Mouse (Mus musculus) heart, embryonic 12.5 days (tissue): ENCODE results near the gene Stxbp5. TPM values are rescaled to one million over a fixed set of nuclear protein-coding genes. Genes with fewer than 3 reads are reported as not detected.
"Not testable (repeated sequence)": the region's sequence is repeated elsewhere in the genome, so short reads cannot be mapped to it uniquely, and the experiment has no call there.

Experiments
- ATAC-seq: fragments of 200-750 bp; cut with Nextera tagmentation; 2 replicates; pipeline ENCODE4 v1.8.0; 2017; ENCODE audit warnings: moderate TSS enrichment, moderate library complexity; ENCODE audit not compliant: insufficient number of reproducible peaks, low FRiP score
- H3K27ac ChIP-seq: fragments of 300-500 bp; sonication (generic); 2 replicates; pipeline ENCODE4 v1.5.1; 2016; ENCODE audit warnings: mild to moderate bottlenecking, moderate library complexity; ENCODE audit not compliant: poor library complexity, severe bottlenecking
- H3K27me3 ChIP-seq: fragments of 300-500 bp; sonication (generic); replicated peaks from 2 replicates; pipeline ENCODE4 v1.6.1; 2016; ENCODE audit warnings: mild to moderate bottlenecking, moderate library complexity
- H3K36me3 ChIP-seq: fragments of 300-500 bp; sonication (generic); 2 replicates; pipeline ENCODE4 v1.6.1; 2016; ENCODE audit warnings: mild to moderate bottlenecking, moderate library complexity
- H3K4me1 ChIP-seq: fragments of 300-500 bp; sonication (generic); replicated peaks from 2 replicates; pipeline ENCODE4 v1.6.1; 2016; ENCODE audit warnings: mild to moderate bottlenecking
- H3K4me2 ChIP-seq: fragments of 300-500 bp; sonication (generic); 2 replicates; pipeline ENCODE4 v1.6.1; 2016; ENCODE audit warnings: mild to moderate bottlenecking, moderate library complexity
- H3K4me3 ChIP-seq: fragments of 300-500 bp; sonication (generic); 2 replicates; pipeline ENCODE4 v1.5.1; 2016; ENCODE audit warnings: mild to moderate bottlenecking
- H3K9ac ChIP-seq: fragments of 300-500 bp; sonication (generic); 2 replicates; pipeline ENCODE4 v1.6.1; 2016; ENCODE audit warnings: mild to moderate bottlenecking, moderate library complexity
- H3K9me3 ChIP-seq: fragments of 300-500 bp; sonication (generic); replicated peaks from 2 replicates; pipeline ENCODE4 v1.6.1; 2016; ENCODE audit warnings: mild to moderate bottlenecking, moderate library complexity
- WGBS: fragments of 180-500 bp; shearing (Covaris S2); methylation state at CpG from one replicate; pipeline ENCODE4 v1.1.7; 2016; 5-methylcytosine and 5-hydroxymethylcytosine counted together
- polyA plus RNA-seq: library from polyadenylated mRNA; unstranded; fragments of >200 nt; fragmentation: Nextera tagmentation; extraction: Ambion mirVana; gene quantifications from 2 replicates; pipeline ENCODE4 v1.2.1, GENCODE M21; 2016

Gene Stxbp5
- polyA plus RNA-seq, 1 experiment from 2014 or later: 5.2 TPM

DNA sequence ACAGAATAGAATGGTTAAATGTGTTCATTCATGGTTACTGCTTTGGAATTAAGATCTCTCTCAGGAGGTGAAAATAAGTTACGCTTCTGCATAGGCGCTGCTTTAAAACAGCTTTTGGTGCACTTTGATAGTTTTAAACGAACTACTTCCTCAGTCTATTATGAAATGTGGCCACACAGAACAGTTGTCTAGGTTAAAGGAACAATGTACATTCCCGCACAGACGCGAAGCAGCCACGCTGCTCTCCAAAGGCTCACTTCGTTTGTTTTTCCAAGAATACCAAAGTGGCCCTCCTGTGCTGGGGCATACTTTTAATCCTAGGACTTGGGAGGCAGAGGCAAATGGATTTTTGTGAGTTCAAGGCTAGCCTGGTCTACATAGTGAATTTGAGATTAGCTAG lies 11.2 kb downstream of the Stxbp5 start:
- peaks cover 14% of the 10 kb centered on the region for H3K36me3 ChIP-seq
- H3K4me2 ChIP-seq: no peak overlapping the region
- H3K9me3 ChIP-seq: no peaks in the 10 kb centered on the region; the same call in 1 of the 2 replicates
- H3K9ac ChIP-seq: no peak overlapping the region
- no peak for ATAC-seq
- H3K4me3 ChIP-seq: no peak overlapping the region
- no peak overlapping the region for H3K27ac ChIP-seq
- 73% methylated on average over 8 of the region's 8 CpGs for WGBS
- no peaks in the 10 kb centered on the region for H3K27me3 ChIP-seq
- H3K4me1 ChIP-seq: peaks cover 9% of the 10 kb centered on the region; the same call in 1 of the 2 replicates

DNA sequence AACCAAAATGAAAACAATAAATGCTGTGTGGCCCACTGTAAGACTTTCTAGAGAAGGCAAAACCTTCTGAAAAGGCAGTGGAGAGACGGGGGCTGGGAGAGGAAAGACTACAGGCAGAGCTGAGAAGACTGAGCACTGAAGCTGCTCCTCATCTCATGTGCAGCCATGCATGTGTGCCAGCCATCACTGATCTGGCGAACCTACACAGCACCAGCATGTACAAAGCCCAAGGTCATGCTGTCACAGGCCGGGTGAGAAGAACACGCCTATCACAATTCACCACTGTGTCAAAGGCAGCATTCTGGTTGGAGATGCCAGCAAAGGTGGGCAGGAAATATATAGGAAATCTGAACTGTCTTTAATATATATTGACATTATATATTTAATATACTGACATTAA lies 12.2 kb downstream of the Stxbp5 start:
- 80% methylated on average over 4 of the region's 4 CpGs for WGBS

DNA sequence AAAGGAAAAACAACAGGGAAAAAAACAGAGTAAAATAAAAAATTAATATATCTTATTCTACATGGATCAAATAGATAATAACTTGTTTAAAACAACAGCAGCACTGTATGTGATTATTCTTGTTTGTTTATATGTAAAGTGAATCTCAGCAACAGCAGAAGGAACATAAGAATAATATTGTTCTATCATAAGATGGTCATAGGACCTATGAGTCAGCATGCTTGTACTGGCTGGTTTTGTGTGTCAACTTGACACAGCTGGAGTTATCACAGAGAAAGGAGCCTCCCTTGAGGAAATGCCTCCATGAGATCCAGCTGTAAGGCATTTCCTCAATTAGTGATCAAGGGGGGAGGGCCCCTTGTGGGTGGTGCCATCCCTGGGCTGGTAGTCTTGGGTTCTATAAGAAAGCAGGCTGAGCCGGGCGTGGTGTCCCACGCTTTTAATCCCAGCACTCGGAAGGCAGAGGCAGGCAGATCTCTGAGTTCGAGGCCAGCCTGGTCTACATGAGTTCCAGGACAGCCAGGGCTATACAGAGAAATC lies 19.0 kb downstream of the Stxbp5 start:
- not testable (repeated sequence) for H3K36me3 ChIP-seq, H3K27ac ChIP-seq, H3K4me1 ChIP-seq, H3K4me3 ChIP-seq, H3K27me3 ChIP-seq, H3K4me2 ChIP-seq, ATAC-seq, H3K9ac ChIP-seq, H3K9me3 ChIP-seq
- 86% methylated on average over 5 of the region's 5 CpGs for WGBS

More for the DNA sequence above, 12.2 kb downstream of the Stxbp5 start:
- ATAC-seq: no peak
- H3K4me2 ChIP-seq: no peak overlapping the region
- no peak overlapping the region for H3K9ac ChIP-seq
- no peak overlapping the region for H3K27ac ChIP-seq
- H3K27me3 ChIP-seq: no peaks in the 10 kb centered on the region
- peaks cover 9% of the 10 kb centered on the region; the same call in 1 of the 2 replicates for H3K4me1 ChIP-seq
- H3K36me3 ChIP-seq: peaks cover 13% of the 10 kb centered on the region
- H3K9me3 ChIP-seq: no peaks in the 10 kb centered on the region; the same call in 1 of the 2 replicates
- no peak overlapping the region for H3K4me3 ChIP-seq

DNA sequence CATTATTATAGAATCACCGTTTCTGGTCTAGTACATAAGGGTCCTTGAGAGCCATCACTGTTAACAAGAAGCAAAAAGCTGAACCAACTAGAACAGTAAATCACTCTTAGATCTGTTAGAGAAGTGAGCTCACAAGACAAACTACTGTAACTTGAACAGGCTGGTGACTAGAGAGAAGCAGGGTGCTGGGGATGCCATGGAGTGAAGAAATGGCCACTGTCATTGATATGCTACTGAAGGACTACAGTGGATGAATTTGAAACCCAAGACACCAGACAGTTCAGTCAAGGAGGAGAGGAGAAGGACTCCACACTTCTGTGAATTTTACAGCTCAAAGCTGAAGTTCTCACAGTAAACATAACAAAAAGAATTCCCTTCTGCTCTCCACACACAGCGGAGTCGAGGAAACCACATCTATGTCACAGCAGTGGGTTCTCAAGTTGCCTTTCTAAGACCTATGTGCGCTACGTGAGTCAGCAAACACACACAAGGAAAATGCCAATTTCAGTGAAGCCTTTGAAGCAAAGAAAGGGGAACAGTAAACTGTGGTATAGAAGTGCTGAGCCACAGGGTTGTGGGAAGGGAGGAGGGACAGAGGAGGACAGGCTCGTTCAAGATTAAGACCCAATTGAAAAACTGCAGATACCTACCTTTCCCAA lies 20.7 kb downstream of the Stxbp5 start:
- no peaks in the 10 kb centered on the region for H3K27me3 ChIP-seq
- no peak overlapping the region for H3K4me3 ChIP-seq
- 85% methylated on average over 6 of the region's 6 CpGs for WGBS
- 0 out of 2 replicates have a peak, but pooled peaks cover 3% of the 10 kb centered on the region for H3K36me3 ChIP-seq
- ATAC-seq: no peak
- H3K4me2 ChIP-seq: no peak overlapping the region
- H3K4me1 ChIP-seq: peaks cover 4% of the 10 kb centered on the region; the same call in 1 of the 2 replicates
- no peak overlapping the region for H3K27ac ChIP-seq
- no peaks in the 10 kb centered on the region for H3K9me3 ChIP-seq
- H3K9ac ChIP-seq: no peak overlapping the region

DNA sequence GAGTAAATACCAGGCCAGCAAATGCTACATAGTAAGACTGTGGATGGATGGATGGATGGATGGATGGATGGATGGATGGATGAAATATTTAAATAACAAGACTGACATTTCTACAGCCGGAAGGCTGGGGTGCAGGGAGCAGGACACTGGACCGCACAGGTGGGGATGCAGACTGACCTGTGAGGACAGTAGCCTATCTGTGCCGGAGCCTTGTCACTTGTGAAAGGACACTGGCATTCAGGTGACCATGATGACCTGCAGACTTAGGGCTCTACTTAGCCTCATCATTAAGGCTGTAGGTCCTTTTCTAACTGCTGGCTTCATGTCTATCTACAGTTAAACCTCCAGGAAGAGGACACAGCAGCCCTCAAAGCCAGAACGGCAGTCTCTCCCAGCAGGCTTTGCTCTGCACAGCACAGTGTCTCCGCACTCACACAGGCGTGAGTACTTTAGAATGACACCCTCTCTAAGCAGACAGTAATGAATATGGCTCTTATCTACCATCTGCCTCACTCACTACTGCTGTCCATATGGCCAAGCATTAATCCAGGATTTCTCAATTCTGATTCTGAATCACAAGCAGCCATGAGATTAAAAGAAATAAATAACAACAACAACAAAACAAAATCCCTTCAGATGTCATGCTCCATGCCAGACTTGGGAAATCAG lies 21.9 kb downstream of the Stxbp5 start:
- WGBS: 69% methylated on average over 6 of the region's 6 CpGs
- H3K4me1 ChIP-seq: peaks cover 4% of the 10 kb centered on the region; the same call in 1 of the 2 replicates
- H3K4me2 ChIP-seq: no peak overlapping the region
- H3K9ac ChIP-seq: no peak overlapping the region
- no peak overlapping the region for H3K4me3 ChIP-seq
- no peaks in the 10 kb centered on the region; the same call in 1 of the 2 replicates for H3K9me3 ChIP-seq
- no peak for ATAC-seq
- no peak overlapping the region for H3K27ac ChIP-seq
- H3K27me3 ChIP-seq: no peaks in the 10 kb centered on the region
- H3K36me3 ChIP-seq: 0 out of 2 replicates have a peak, but pooled peaks cover 3% of the 10 kb centered on the region

DNA sequence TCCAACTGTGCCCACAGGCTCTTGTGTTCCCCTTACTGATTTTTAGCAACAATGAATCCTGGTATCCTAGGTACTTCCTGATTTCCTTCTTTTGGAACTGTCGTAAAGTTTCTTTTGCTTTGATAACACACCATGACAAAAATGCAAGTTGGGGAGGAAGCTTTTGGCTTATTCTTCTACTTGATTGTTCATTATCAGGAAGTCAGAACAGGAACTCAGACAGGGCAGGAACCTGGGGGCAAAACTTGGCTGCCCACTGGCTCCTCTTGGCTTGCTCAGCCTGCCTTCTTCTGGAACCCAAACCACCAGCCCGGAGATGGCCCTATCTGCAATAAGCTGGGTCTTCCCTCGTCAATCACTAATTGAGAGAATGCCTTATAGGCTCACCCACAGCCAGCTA lies 25.0 kb downstream of the Stxbp5 start:
- no peaks in the 10 kb centered on the region for H3K36me3 ChIP-seq
- H3K4me3 ChIP-seq: no peak overlapping the region
- H3K4me2 ChIP-seq: no peak overlapping the region
- H3K9me3 ChIP-seq: no peaks in the 10 kb centered on the region; the same call in 1 of the 2 replicates
- no peaks in the 10 kb centered on the region for H3K27me3 ChIP-seq
- H3K4me1 ChIP-seq: peaks cover 4% of the 10 kb centered on the region; the same call in 1 of the 2 replicates
- H3K27ac ChIP-seq: no peak overlapping the region
- ATAC-seq: no peak
- H3K9ac ChIP-seq: no peak overlapping the region
- WGBS: 60% methylated on average over 3 of the region's 3 CpGs

DNA sequence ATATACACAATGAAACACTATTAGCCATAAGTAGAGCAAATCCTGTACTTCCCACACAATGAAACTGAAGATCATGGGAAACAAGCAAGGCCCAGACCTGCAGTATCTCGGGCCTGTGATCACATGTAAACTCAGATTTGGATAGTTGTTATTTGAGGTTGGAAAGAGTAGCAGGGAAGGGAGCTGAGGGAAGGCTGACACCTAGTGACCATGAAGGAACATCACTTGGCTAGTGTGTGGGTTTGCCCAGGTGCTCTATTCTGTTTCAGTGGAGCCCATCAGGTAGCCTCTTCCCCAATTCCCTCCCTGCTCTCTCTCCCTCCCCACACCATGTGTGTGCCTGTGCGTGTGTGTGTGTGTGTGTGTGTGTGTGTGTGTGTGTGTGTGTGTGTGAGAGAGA lies 28.7 kb downstream of the Stxbp5 start:
- Histone ChIP-seq H3K4me1 (no peaks in the 10 kb centered on the region), H3K36me3 (no peaks in the 10 kb centered on the region), H3K27me3 (no peaks in the 10 kb centered on the region), H3K4me3 (no peak overlapping the region), H3K9me3 (no peaks in the 10 kb centered on the region; the same call in 1 of the 2 replicates), H3K27ac (no peak overlapping the region), H3K9ac (no peak overlapping the region), H3K4me2 (no peak overlapping the region)
- 78% methylated on average over 2 of the region's 2 CpGs for WGBS
- ATAC-seq: no peak

DNA sequence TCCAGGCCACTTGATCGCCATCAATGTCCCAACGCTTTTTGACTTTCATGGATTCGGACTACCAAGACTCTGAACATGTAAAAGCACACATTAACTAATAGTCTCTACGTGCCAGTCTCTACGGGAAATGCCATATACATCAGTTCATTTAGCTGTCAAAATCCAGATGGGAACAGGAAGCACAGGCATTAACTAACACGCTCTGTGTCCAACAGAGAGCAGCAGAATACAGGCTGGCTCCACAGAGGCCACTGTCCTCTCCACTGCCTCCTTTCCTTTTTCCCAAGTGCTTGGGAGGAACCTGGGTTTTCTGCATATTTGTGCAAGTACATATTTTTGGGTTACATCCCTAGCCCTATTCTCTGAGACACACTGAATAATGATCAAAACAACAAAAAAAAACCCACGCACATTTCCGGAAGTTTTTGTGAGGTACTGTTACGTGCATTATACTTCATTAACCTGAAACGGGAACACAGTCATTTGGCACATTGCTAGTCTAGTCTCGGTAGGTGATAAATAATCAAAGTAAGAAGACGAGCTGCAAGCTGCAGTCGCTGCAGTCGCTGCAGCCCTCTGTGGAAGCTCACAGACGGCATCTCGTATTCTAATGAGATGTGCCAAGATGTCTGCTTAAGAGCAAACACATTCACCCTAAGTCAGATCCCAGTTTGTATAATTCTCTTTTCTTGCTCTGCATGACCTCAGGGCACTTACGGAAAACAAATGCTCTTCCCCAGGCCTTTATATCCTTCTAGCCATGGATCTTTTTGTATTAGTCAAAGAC lies 33.9 kb downstream of the Stxbp5 start:
- ATAC-seq: no peak
- no peak overlapping the region for H3K9ac ChIP-seq
- no peaks in the 10 kb centered on the region for H3K9me3 ChIP-seq
- no peaks in the 10 kb centered on the region for H3K27me3 ChIP-seq
- H3K4me1 ChIP-seq: no peaks in the 10 kb centered on the region; the same call in 1 of the 2 replicates
- no peaks in the 10 kb centered on the region for H3K36me3 ChIP-seq
- H3K27ac ChIP-seq: no peak overlapping the region
- 82% methylated on average over 17 of the region's 17 CpGs for WGBS
- no peak overlapping the region for H3K4me2 ChIP-seq
- no peak overlapping the region for H3K4me3 ChIP-seq

DNA sequence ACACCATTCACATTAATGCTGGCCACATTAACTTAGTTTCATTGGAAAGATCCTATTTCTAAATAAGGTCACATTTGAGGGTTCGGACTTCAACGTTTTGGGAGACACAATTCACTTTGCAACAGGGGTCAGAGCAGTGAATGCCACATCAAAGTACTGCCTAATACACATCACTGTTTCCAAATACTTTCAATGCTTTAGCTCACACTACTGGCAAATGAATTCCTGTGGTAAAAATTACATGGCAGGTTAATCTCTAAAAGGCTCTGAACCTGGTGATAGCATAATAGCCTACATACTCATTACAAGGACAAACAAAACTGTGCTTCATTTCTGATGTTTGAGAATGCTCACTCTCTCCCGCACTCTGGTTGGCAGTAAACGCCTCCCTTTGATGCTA lies 40.9 kb downstream of the Stxbp5 start:
- Histone ChIP-seq H3K4me3 (no peak overlapping the region), H3K36me3 (peaks cover 6% of the 10 kb centered on the region), H3K4me2 (no peak overlapping the region), H3K9ac (no peak overlapping the region), H3K27me3 (no peaks in the 10 kb centered on the region), H3K9me3 (peaks cover 4% of the 10 kb centered on the region; the same call in 1 of the 2 replicates), H3K27ac (no peak overlapping the region), H3K4me1 (peaks cover 6% of the 10 kb centered on the region; the same call in 1 of the 2 replicates)
- WGBS: 77% methylated on average over 4 of the region's 4 CpGs
- ATAC-seq: no peak

DNA sequence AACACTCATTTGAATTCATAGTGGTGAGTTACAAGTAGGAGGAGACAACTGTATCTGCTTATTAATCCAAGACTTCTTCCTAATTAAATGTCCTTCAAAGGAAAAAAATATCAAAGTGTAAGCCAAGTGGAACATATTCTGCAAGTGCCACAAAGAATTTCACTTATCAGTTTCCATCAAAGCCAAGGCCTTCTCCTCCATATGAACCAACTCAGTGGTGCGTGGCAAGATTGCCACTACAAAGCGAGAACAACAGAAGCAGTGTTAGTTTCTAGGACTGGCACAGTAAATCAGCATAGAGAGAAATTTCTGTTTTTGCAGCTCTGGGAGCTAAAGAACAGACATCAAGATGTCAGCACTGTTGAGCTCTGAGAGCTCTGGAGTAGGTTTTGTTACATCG lies 41.4 kb downstream of the Stxbp5 start:
- no peak for ATAC-seq
- no peak overlapping the region for H3K4me3 ChIP-seq
- no peak overlapping the region for H3K4me2 ChIP-seq
- H3K9me3 ChIP-seq: peaks cover 8% of the 10 kb centered on the region; the same call in 1 of the 2 replicates
- no peak overlapping the region for H3K27ac ChIP-seq
- no peaks in the 10 kb centered on the region for H3K27me3 ChIP-seq
- peaks cover 6% of the 10 kb centered on the region; the same call in 1 of the 2 replicates for H3K4me1 ChIP-seq
- H3K36me3 ChIP-seq: peaks cover 11% of the 10 kb centered on the region
- whole genome bisulfite sequencing: 81% methylated on average over 3 of the region's 3 CpGs
- no peak overlapping the region for H3K9ac ChIP-seq

DNA sequence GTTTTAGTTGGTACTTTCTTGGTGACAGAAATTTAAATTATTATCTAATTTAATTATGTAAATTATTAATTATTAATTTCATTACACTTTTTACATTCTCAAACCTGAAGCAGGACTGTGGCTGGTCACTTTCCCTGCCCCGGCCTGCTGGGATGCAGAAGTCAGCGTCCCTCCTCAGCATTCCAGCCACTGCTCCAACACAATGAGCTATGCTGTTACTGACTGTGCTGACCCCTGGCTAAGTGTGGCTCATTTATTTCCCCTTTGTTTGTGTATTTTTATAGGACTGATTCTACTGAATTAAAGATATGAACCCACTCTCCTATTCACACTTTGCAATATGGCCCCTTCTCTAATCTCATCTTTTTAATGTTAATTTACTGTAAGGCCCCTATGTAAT lies 43.0 kb downstream of the Stxbp5 start:
- no peak overlapping the region for H3K27ac ChIP-seq
- WGBS: 84% methylated on average over 2 of the region's 2 CpGs
- ATAC-seq: no peak
- H3K4me2 ChIP-seq: no peak overlapping the region
- H3K4me1 ChIP-seq: 0 out of 2 replicates have a peak, but pooled peaks cover 6% of the 10 kb centered on the region
- H3K36me3 ChIP-seq: peaks cover 19% of the 10 kb centered on the region
- no peak overlapping the region for H3K4me3 ChIP-seq
- H3K27me3 ChIP-seq: no peaks in the 10 kb centered on the region
- peaks cover 23% of the 10 kb centered on the region for H3K9me3 ChIP-seq
- no peak overlapping the region for H3K9ac ChIP-seq
